ENCODE assay signal across 12 mouse cellular contexts in genomic region chr4:145254418-145254817, GRCm38 (mm10). TPM values are rescaled to one million over a fixed set of nuclear protein-coding genes. Genes with fewer than 3 reads are reported as not detected.
DNase-seq lines count a peak whose midpoint lies in the region; ATAC-seq and TF ChIP-seq lines count a peak whose summit lies in the region.
"Had no signal": no experiment of that assay in that cellular context is flagged by ENCODE, and none has a peak within 500 bp of the region (broad histone marks: within the 10 kb centered on the region; RNA-seq: fewer than 3 reads in every experiment).

No protein-coding gene starts in this region.

- peak; percentile 59 for ATAC-seq in granulocyte monocyte progenitor cell, adult 5-6 weeks (replicated peaks; ENCODE audit: poor library complexity, severe bottlenecking)
- ATAC-seq in megakaryocyte-erythroid progenitor cell, adult 5-6 weeks (replicated peaks; ENCODE audit: low FRiP score, low TSS enrichment, poor library complexity, severe bottlenecking) = peak; percentile 63

- H3K4me1 ChIP-seq in limb, embryonic 10.5 days = no peaks in the 10 kb centered on the region
- H3K4me1 ChIP-seq: embryonic facial prominence, embryonic 12.5 days; hindbrain, embryonic 15.5 days had no signal

- intact Hi-C loops in gastrocnemius, adult 2 months (cut with DNase I) = no loop called here

- peak overlapping the region; percentile 28; the same call in 1 of the 2 replicates for H3K4me3 ChIP-seq in gastrocnemius, adult 2 months
- H3K4me3 ChIP-seq in limb, embryonic 10.5 days = no peak overlapping the region
- H3K4me3 ChIP-seq: embryonic facial prominence, embryonic 12.5 days; hindbrain, embryonic 15.5 days had no signal

- 46% methylated on average over 13 of the region's 13 CpGs for WGBS in limb, embryonic 10.5 days

- TF ChIP-seq CTCF in gastrocnemius, adult 2 months (IDR thresholded peaks at IDR 0.05) = no peak

- H3K9me3 ChIP-seq in limb, embryonic 10.5 days (replicated peaks) = no peaks in the 10 kb centered on the region
- H3K9me3 ChIP-seq: embryonic facial prominence, embryonic 12.5 days; hindbrain, embryonic 15.5 days had no signal

- H3K36me3 ChIP-seq in limb, embryonic 10.5 days = no peaks in the 10 kb centered on the region
- H3K36me3 ChIP-seq: embryonic facial prominence, embryonic 12.5 days; G1E; hindbrain, embryonic 15.5 days had no signal

- peak; percentile 35 for DNase-seq in gastrocnemius, adult 2 months
- DNase-seq in gastrocnemius, postnatal 4 days (ENCODE audit: low spot score in 2 of 2) = no peak
- DNase-seq in CD4-positive, CD25-positive, alpha-beta regulatory T cell, adult 2 months (ENCODE audit: low read depth, low spot score) = peak; percentile 93
- no peak for DNase-seq in right cerebral cortex, postnatal 10 days (ENCODE audit: low spot score in 2 of 2)
- no peak for DNase-seq in limb, embryonic 10.5 days (ENCODE audit: low spot score)
- no peak for DNase-seq in layer of hippocampus, adult 8-10 months (ENCODE audit: low spot score in 2 of 2)
- DNase-seq: lung, embryonic 14.5 days had no signal

- no peaks in the 10 kb centered on the region for H3K27me3 ChIP-seq in limb, embryonic 10.5 days (ENCODE audit: low read depth, poor library complexity, severe bottlenecking)
- H3K27me3 ChIP-seq: embryonic facial prominence, embryonic 12.5 days; hindbrain, embryonic 15.5 days had no signal

- H3K27ac ChIP-seq in gastrocnemius, adult 2 months = no peak overlapping the region
- H3K27ac ChIP-seq in limb, embryonic 10.5 days = no peak overlapping the region
- H3K27ac ChIP-seq: embryonic facial prominence, embryonic 12.5 days; hindbrain, embryonic 15.5 days had no signal

RNA-seq across cellular contexts. Expression of gene Tnfrsf1b, which starts 7.7 kb away (rescaled TPM):
- total RNA-seq in gastrocnemius, adult 2 months (2021) = 1 to 10 TPM; 2.5 to 3.0 TPM
- total RNA-seq in gastrocnemius, postnatal 4 days (2021) = 1 to 10 TPM; 7.3 to 9.2 TPM
- total RNA-seq in granulocyte monocyte progenitor cell, adult 5-6 weeks (2014; fragmentation: Nextera tagmentation) = 41.1 and 42.9 TPM in 2 replicates
- total RNA-seq in granulocyte monocyte progenitor cell, adult 5-6 weeks (2017) = 33.8 and 37.0 TPM in 2 replicates
- 2.3 and 4.9 TPM in 2 replicates for total RNA-seq in megakaryocyte-erythroid progenitor cell, adult 5-6 weeks (2014; fragmentation: Nextera tagmentation)
- total RNA-seq in megakaryocyte-erythroid progenitor cell, adult 5-6 weeks (2017) = 1.9 and 3.7 TPM in 2 replicates
- 1.9 and 2.1 TPM in 2 replicates for polyA plus RNA-seq in limb, embryonic 10.5 days (2016; fragmentation: Nextera tagmentation; extraction: Ambion mirVana)
- total RNA-seq in layer of hippocampus, adult 8-10 months (2022) = 1 to 10 TPM; 2.7 to 6.6 (median 4.6) TPM
- total RNA-seq: G1E had no signal
- polyA plus RNA-seq: G1E had no signal

RNA-seq across cellular contexts. Expression of gene Vps13d, which starts 59.6 kb away (rescaled TPM):
- total RNA-seq in gastrocnemius, adult 2 months (2021) = 10 to 100 TPM; 35.6 to 37.0 TPM
- 10 to 100 TPM; 43.3 to 45.1 TPM for total RNA-seq in gastrocnemius, postnatal 4 days (2021)
- 21.4 and 26.1 TPM in 2 replicates for total RNA-seq in granulocyte monocyte progenitor cell, adult 5-6 weeks (2014; fragmentation: Nextera tagmentation)
- 37.3 and 41.3 TPM in 2 replicates for total RNA-seq in granulocyte monocyte progenitor cell, adult 5-6 weeks (2017)
- 37.1 and 58.5 TPM in 2 replicates for total RNA-seq in megakaryocyte-erythroid progenitor cell, adult 5-6 weeks (2014; fragmentation: Nextera tagmentation)
- 35.8 and 59.8 TPM in 2 replicates for total RNA-seq in megakaryocyte-erythroid progenitor cell, adult 5-6 weeks (2017)
- polyA plus RNA-seq in limb, embryonic 10.5 days (2016; fragmentation: Nextera tagmentation; extraction: Ambion mirVana) = 6.3 and 8.7 TPM in 2 replicates
- 10 to 100 TPM; 62.7 to 72.9 (median 68.3) TPM for total RNA-seq in layer of hippocampus, adult 8-10 months (2022)

Comparison
In these comparisons a context has a peak if more than half of its experiments do, and no peak if none do; other contexts are left out.
1. DNase-seq: peak in gastrocnemius, adult 2 months (single experiment) and CD4-positive, CD25-positive, alpha-beta regulatory T cell, adult 2 months (single experiment); none in gastrocnemius, postnatal 4 days (0 of 2), right cerebral cortex, postnatal 10 days (0 of 2), limb, embryonic 10.5 days (single experiment) and layer of hippocampus, adult 8-10 months (0 of 2).